Mouse (Mus musculus): ENCODE results near the gene Wwc1. TPM values are rescaled to one million over a fixed set of nuclear protein-coding genes. Genes with fewer than 3 reads are reported as not detected.

Wwc1 gene
- polyA plus RNA-seq, 1 experiment, result 3.5 TPM

DNA sequence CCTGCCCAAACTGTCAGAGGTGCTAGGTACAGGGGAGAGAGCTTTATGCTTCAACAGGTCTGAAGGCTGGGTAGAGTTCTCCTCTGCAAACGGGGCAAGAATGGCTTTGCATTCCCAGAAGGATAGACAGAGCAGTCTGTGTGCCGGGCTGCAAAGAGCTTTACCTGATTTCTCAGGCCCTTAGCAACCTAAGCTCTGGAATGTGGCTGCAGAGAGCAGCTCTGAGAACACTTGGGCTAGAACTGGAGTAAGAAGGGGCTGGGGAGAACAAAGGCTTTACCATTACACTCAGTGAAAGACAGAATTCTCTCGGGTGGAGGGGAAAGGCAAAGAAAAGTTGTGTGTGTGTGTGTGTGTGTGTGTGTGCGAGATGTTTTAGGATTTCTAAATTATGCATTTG is 86.9 kb downstream of the Wwc1 start:
- Histone ChIP-seq H3K27ac (ENCODE audit: control insufficient read depth, insufficient read depth, low read length) (no peak overlapping the region), H3K36me3 (ENCODE audit: control insufficient read depth, insufficient read depth, low read length) (no peaks in the 10 kb centered on the region), H3K4me1 (replicated peaks; ENCODE audit: control insufficient read depth, insufficient read depth, low read length) (no peaks in the 10 kb centered on the region), H3K27me3 (ENCODE audit: control insufficient read depth, insufficient read depth, low read length) (no peaks in the 10 kb centered on the region), H3K4me3 (ENCODE audit: control insufficient read depth, insufficient read depth, low read length) (no peak overlapping the region)
- WGBS, result 74% methylated on average over 4 of the region's 4 CpGs
- no peak for DNase-seq
- TF ChIP-seq CTCF (IDR thresholded peaks at IDR 0.05; ENCODE audit: borderline replicate concordance, control insufficient read depth, extremely low read depth, insufficient read depth, low read length, poor library complexity) (no peak), POLR2A (IDR thresholded peaks at IDR 0.05; ENCODE audit: control insufficient read depth, extremely low read depth, insufficient read depth, low read length, poor library complexity) (no peak)

DNA sequence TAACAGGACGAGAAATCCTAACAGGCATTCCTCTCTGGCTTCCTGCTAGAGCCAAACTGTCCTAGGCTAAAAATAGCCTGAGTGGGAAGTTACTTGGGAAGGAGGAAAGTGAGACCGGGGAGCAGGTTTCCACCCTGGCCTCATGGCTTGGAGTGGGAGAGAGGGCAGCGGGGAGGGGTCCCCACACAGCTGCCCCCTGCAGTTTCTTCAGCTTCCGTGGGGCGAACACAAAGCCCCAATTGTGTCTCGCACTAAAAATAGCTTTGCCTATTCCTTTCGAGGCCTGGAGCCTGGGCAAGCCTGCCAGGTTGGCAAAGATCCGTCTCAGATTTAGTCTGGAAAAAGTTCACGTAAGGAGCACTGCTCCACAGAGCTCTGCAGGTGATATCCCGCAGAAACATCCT is 87.3 kb downstream of the Wwc1 start:
- Histone ChIP-seq H3K27ac (ENCODE audit: control insufficient read depth, insufficient read depth, low read length) (no peak overlapping the region), H3K4me1 (replicated peaks; ENCODE audit: control insufficient read depth, insufficient read depth, low read length) (no peaks in the 10 kb centered on the region), H3K27me3 (ENCODE audit: control insufficient read depth, insufficient read depth, low read length) (no peaks in the 10 kb centered on the region), H3K36me3 (ENCODE audit: control insufficient read depth, insufficient read depth, low read length) (no peaks in the 10 kb centered on the region), H3K4me3 (ENCODE audit: control insufficient read depth, insufficient read depth, low read length) (no peak overlapping the region)
- WGBS, result 47% methylated on average over 10 of the region's 10 CpGs
- no peak for DNase-seq
- no peak for TF ChIP-seq POLR2A (IDR thresholded peaks at IDR 0.05; ENCODE audit: control insufficient read depth, extremely low read depth, insufficient read depth, low read length, poor library complexity)
- TF ChIP-seq CTCF (IDR thresholded peaks at IDR 0.05; ENCODE audit: borderline replicate concordance, control insufficient read depth, extremely low read depth, insufficient read depth, low read length, poor library complexity), result no peak

DNA sequence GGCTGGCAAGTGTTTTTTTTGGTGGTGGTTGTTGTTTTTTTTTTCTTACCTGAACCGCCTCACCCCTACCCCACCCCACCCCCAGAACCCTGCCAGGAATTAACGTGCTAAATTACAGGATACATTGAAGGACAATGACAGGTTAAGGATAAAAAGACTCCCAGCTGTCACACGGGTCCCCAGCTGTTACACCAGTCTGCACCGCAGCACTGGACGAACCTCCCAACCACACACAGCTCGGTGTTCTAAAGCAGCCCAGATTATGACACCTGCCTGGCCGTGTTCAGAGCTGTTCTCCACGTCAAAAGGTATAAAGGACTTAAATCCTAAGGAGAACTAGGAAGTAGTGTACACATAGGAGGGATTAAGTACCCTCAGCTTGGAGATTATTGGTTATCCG is 88.0 kb downstream of the Wwc1 start:
- no peak for DNase-seq
- Histone ChIP-seq H3K4me1 (replicated peaks; ENCODE audit: control insufficient read depth, insufficient read depth, low read length) (no peaks in the 10 kb centered on the region), H3K27ac (ENCODE audit: control insufficient read depth, insufficient read depth, low read length) (no peak overlapping the region), H3K27me3 (ENCODE audit: control insufficient read depth, insufficient read depth, low read length) (no peaks in the 10 kb centered on the region), H3K4me3 (ENCODE audit: control insufficient read depth, insufficient read depth, low read length) (no peak overlapping the region), H3K36me3 (ENCODE audit: control insufficient read depth, insufficient read depth, low read length) (no peaks in the 10 kb centered on the region)
- WGBS, result 82% methylated on average over 9 of the region's 9 CpGs
- TF ChIP-seq CTCF (IDR thresholded peaks at IDR 0.05; ENCODE audit: borderline replicate concordance, control insufficient read depth, extremely low read depth, insufficient read depth, low read length, poor library complexity), result no peak
- no peak for TF ChIP-seq POLR2A (IDR thresholded peaks at IDR 0.05; ENCODE audit: control insufficient read depth, extremely low read depth, insufficient read depth, low read length, poor library complexity)

DNA sequence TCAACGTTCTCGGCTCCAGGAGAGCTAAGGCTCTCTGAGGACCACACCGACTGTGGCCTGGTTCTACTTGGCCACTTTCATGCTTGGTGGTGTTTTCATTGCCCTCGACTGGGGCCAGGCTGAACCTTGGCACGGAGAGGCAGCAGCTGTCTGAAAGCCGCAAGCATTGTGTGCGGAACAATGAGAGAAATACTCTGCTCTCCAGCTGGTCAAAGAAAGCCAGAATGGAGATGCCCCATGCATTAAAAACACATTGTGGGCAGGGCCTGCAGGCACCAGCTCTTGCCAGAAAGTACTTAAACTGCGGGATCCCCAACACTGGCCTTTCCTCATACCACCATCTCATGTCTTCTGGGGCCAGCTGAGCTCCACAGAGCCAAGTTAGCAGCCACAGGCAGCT is 91.5 kb downstream of the Wwc1 start:
- 85% methylated on average over 8 of the region's 8 CpGs for WGBS
- no peaks in the 10 kb centered on the region for H3K4me1 ChIP-seq (replicated peaks; ENCODE audit: control insufficient read depth, insufficient read depth, low read length)
- H3K27me3 ChIP-seq (ENCODE audit: control insufficient read depth, insufficient read depth, low read length), result no peaks in the 10 kb centered on the region
- no peak for DNase-seq
- H3K4me3 ChIP-seq (ENCODE audit: control insufficient read depth, insufficient read depth, low read length), result no peak overlapping the region
- TF ChIP-seq CTCF (IDR thresholded peaks at IDR 0.05; ENCODE audit: borderline replicate concordance, control insufficient read depth, extremely low read depth, insufficient read depth, low read length, poor library complexity) (no peak), POLR2A (IDR thresholded peaks at IDR 0.05; ENCODE audit: control insufficient read depth, extremely low read depth, insufficient read depth, low read length, poor library complexity) (no peak)
- H3K27ac ChIP-seq (ENCODE audit: control insufficient read depth, insufficient read depth, low read length), result no peak overlapping the region
- no peaks in the 10 kb centered on the region for H3K36me3 ChIP-seq (ENCODE audit: control insufficient read depth, insufficient read depth, low read length)

DNA sequence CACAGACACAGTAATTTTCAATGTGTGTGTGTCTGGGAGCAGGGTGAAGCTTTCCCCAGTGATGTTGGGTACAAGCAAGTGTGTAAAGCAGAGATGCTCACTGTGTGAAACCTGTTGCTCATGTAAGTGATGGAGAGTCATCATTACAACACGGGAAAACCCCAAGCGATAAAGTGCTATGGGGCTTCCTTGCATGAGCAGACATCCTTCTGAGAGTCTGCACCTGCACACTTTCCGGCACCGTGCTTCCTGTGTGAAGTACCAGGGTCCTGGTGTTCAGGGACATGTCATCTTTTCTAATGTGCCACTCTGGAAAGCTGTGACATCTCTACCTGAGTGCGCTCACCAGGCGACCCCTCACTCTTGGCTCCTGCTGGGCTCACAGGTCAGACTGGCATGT is 97.5 kb downstream of the Wwc1 start:
- Histone ChIP-seq H3K27me3 (ENCODE audit: control insufficient read depth, insufficient read depth, low read length) (no peaks in the 10 kb centered on the region), H3K27ac (ENCODE audit: control insufficient read depth, insufficient read depth, low read length) (no peak overlapping the region), H3K36me3 (ENCODE audit: control insufficient read depth, insufficient read depth, low read length) (no peaks in the 10 kb centered on the region), H3K4me1 (replicated peaks; ENCODE audit: control insufficient read depth, insufficient read depth, low read length) (no peaks in the 10 kb centered on the region), H3K4me3 (ENCODE audit: control insufficient read depth, insufficient read depth, low read length) (no peak overlapping the region)
- DNase-seq, result no peak
- no peak for TF ChIP-seq POLR2A (IDR thresholded peaks at IDR 0.05; ENCODE audit: control insufficient read depth, extremely low read depth, insufficient read depth, low read length, poor library complexity)
- TF ChIP-seq CTCF (IDR thresholded peaks at IDR 0.05; ENCODE audit: borderline replicate concordance, control insufficient read depth, extremely low read depth, insufficient read depth, low read length, poor library complexity), result no peak
- 94% methylated on average over 6 of the region's 6 CpGs for WGBS

DNA sequence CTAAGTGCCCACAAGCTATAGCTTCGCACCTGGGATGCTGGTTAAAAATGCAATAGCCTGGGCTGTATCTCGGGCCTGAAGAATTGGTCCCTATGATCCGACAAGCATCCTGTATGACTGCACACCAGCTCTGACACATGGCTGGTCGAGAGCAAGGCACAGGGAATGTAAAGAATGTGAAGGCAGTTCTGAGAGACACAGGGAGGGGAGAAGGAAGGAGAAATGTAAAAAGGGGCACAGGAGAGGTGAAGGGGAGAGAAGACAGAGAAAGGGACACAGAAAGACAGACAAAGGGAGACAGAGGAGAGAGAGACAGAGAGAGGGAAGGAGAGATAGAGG is 101.8 kb downstream of the Wwc1 start:
- Histone ChIP-seq H3K4me1 (replicated peaks; ENCODE audit: control insufficient read depth, insufficient read depth, low read length) (no peaks in the 10 kb centered on the region), H3K4me3 (ENCODE audit: control insufficient read depth, insufficient read depth, low read length) (no peak overlapping the region), H3K27ac (ENCODE audit: control insufficient read depth, insufficient read depth, low read length) (no peak overlapping the region), H3K27me3 (ENCODE audit: control insufficient read depth, insufficient read depth, low read length) (no peaks in the 10 kb centered on the region), H3K36me3 (ENCODE audit: control insufficient read depth, insufficient read depth, low read length) (no peaks in the 10 kb centered on the region)
- no peak for TF ChIP-seq POLR2A (IDR thresholded peaks at IDR 0.05; ENCODE audit: control insufficient read depth, extremely low read depth, insufficient read depth, low read length, poor library complexity)
- no peak for TF ChIP-seq CTCF (IDR thresholded peaks at IDR 0.05; ENCODE audit: borderline replicate concordance, control insufficient read depth, extremely low read depth, insufficient read depth, low read length, poor library complexity)
- DNase-seq, result no peak
- WGBS, result 81% methylated on average over 4 of the region's 4 CpGs
